Mouse (Mus musculus): Measurements from ENCODE around the gene Tgm7. TPM values are rescaled to one million over a fixed set of nuclear protein-coding genes. Genes with fewer than 3 reads are reported as not detected.

The Tgm7 gene
- polyA plus RNA-seq, 1 experiment, result 0.08 TPM

DNA sequence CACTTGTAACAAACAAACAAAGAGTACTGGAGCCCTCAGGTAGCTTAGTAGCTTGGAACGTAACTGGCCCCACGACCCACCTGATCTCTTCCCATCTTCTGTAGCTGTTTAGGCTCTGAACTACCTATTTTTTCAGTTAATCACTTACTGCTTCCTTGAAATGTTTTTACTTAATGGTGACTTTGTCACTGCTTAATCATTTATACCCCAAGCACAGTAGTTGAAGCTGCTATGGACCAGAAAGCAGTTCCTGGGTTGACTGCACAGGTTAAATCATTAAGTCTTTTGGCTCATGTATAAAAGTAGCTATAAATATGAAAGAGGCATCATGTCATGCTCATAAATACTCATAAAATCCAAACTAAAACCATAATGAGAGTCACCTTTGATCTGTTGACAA, 5.8 kb upstream of the Tgm7 start:
- WGBS, result 26% methylated on average over 2 of the region's 2 CpGs
- H3K36me3 ChIP-seq (ENCODE audit: control insufficient read depth, insufficient read depth, low read length), result no peaks in the 10 kb centered on the region
- TF ChIP-seq CTCF (conservative IDR thresholded peaks at IDR 0.05; ENCODE audit: insufficient read depth, insufficient read length, low read depth, low read length) (no peak), POLR2A (IDR thresholded peaks at IDR 0.05; ENCODE audit: low read depth, low read length) (no peak)
- DNase-seq, result peak; percentile 59
- H3K4me1 ChIP-seq (ENCODE audit: control insufficient read depth, insufficient read depth, low read length), result peaks cover 8% of the 10 kb centered on the region; the same call in 1 of the 2 replicates
- no peaks in the 10 kb centered on the region for H3K27me3 ChIP-seq (replicated peaks; ENCODE audit: control insufficient read depth, insufficient read depth, low read length)
- H3K27ac ChIP-seq (ENCODE audit: insufficient read depth, low read depth, low read length), result peak overlapping the region; percentile 5; the same call in 1 of the 2 replicates
- no peak overlapping the region for H3K4me3 ChIP-seq (ENCODE audit: insufficient read depth, low read depth, low read length)

DNA sequence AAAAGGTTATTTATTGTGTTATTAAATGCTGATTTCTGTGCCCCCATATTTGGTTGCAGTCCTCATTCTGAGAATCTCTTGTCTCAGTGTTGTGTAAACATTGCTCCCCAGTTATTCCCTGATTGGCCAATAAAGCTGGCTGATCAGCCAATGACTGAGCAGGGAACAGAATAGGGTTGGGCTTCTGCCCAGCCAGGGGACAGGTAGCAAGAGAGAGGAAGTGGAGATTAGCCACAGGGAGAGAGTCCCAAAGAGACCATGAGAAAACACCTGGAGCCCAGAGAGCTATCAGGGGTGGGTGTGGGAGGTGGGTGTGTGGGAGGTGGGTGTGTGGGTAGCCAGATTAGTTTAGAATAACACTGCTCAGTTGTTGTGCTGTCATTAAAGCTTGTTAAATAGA, 3.7 kb downstream of the Tgm7 start:
- Histone ChIP-seq H3K27me3 (replicated peaks; ENCODE audit: control insufficient read depth, insufficient read depth, low read length) (no peaks in the 10 kb centered on the region), H3K4me1 (ENCODE audit: control insufficient read depth, insufficient read depth, low read length) (no peaks in the 10 kb centered on the region; the same call in 1 of the 2 replicates), H3K36me3 (ENCODE audit: control insufficient read depth, insufficient read depth, low read length) (no peaks in the 10 kb centered on the region), H3K4me3 (ENCODE audit: insufficient read depth, low read depth, low read length) (no peak overlapping the region), H3K27ac (ENCODE audit: insufficient read depth, low read depth, low read length) (no peak overlapping the region)
- TF ChIP-seq POLR2A (IDR thresholded peaks at IDR 0.05; ENCODE audit: low read depth, low read length) (no peak), CTCF (conservative IDR thresholded peaks at IDR 0.05; ENCODE audit: insufficient read depth, insufficient read length, low read depth, low read length) (no peak)
- DNase-seq, result peak; percentile 12

DNA sequence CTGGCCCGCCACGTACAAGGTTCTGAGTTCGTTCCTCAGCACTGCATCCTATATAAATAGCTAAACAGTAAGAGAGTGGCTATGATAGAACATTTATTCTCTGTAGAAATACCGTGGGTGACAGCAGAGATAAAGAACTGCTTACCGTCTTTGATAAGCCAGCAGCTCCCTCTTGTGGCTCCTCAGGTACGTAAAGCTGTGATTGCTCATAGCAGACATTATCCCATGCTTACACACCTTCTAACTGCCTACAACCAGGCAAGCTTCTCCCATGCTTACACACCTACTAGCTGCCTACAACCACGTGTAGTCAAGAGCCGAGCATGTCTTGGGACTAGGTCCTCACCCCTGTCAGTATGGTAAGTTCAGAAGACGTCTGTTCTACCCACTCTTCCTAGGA, 7.5 kb downstream of the Tgm7 start:
- peak; percentile 77 for DNase-seq
- Histone ChIP-seq H3K27me3 (replicated peaks; ENCODE audit: control insufficient read depth, insufficient read depth, low read length) (no peaks in the 10 kb centered on the region), H3K4me3 (ENCODE audit: insufficient read depth, low read depth, low read length) (no peak overlapping the region), H3K4me1 (ENCODE audit: control insufficient read depth, insufficient read depth, low read length) (no peaks in the 10 kb centered on the region; the same call in 1 of the 2 replicates), H3K36me3 (ENCODE audit: control insufficient read depth, insufficient read depth, low read length) (no peaks in the 10 kb centered on the region), H3K27ac (ENCODE audit: insufficient read depth, low read depth, low read length) (no peak overlapping the region)
- TF ChIP-seq POLR2A (IDR thresholded peaks at IDR 0.05; ENCODE audit: low read depth, low read length) (no peak), CTCF (conservative IDR thresholded peaks at IDR 0.05; ENCODE audit: insufficient read depth, insufficient read length, low read depth, low read length) (peak; percentile 70)
- WGBS, result 13% methylated on average over 9 of the region's 9 CpGs

DNA sequence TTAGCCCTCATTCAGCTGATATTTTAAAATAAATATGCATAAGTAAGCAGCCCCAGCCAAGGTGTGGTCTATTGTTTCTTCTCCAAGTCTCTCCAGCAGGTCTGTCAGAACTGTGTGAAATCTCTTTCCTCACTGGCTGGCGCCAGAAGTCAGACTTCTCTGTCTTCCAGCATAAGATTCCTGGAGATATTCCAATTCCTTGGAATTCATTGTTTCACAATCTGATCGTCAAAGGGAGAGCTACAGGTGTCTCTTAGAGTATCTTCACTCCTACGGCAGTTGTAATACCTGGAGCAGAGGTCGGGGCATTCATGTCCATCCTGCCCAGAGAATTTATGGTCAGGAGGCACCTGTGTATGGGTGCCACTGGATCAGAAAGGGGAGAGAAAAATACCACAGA, 19.8 kb downstream of the Tgm7 start:
- no peaks in the 10 kb centered on the region for H3K4me1 ChIP-seq (ENCODE audit: control insufficient read depth, insufficient read depth, low read length)
- no peak overlapping the region for H3K27ac ChIP-seq (ENCODE audit: insufficient read depth, low read depth, low read length)
- H3K27me3 ChIP-seq (replicated peaks; ENCODE audit: control insufficient read depth, insufficient read depth, low read length), result no peaks in the 10 kb centered on the region
- TF ChIP-seq POLR2A (IDR thresholded peaks at IDR 0.05; ENCODE audit: low read depth, low read length) (no peak), CTCF (conservative IDR thresholded peaks at IDR 0.05; ENCODE audit: insufficient read depth, insufficient read length, low read depth, low read length) (no peak)
- H3K36me3 ChIP-seq (ENCODE audit: control insufficient read depth, insufficient read depth, low read length), result no peaks in the 10 kb centered on the region
- H3K4me3 ChIP-seq (ENCODE audit: insufficient read depth, low read depth, low read length), result no peak overlapping the region
- WGBS, result 72% methylated on average over 4 of the region's 4 CpGs
- no peak for DNase-seq

DNA sequence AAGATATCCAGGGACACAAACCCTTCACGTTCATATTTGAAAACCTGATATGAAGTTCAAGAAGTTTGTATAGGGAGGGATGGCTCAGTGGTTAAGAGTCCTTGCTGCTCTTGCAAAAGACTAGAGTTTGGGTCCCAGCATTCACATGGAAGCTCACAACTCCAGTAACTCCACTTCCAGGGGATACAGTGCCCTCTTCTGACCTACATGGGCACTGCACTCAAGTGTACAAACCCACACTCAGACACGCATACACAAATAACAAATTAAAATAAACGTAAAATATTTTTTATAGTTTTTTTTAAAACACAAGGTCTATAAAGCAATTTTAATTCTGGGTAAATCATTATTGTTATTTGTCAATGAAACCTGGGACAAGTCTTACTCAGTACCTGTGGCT, 21.1 kb downstream of the Tgm7 start:
- no peak for TF ChIP-seq POLR2A (IDR thresholded peaks at IDR 0.05; ENCODE audit: low read depth, low read length)
- no peak for TF ChIP-seq CTCF (conservative IDR thresholded peaks at IDR 0.05; ENCODE audit: insufficient read depth, insufficient read length, low read depth, low read length)
- no peaks in the 10 kb centered on the region for H3K4me1 ChIP-seq (ENCODE audit: control insufficient read depth, insufficient read depth, low read length)
- no peaks in the 10 kb centered on the region for H3K36me3 ChIP-seq (ENCODE audit: control insufficient read depth, insufficient read depth, low read length)
- no peaks in the 10 kb centered on the region for H3K27me3 ChIP-seq (replicated peaks; ENCODE audit: control insufficient read depth, insufficient read depth, low read length)
- no peak for DNase-seq
- H3K27ac ChIP-seq (ENCODE audit: insufficient read depth, low read depth, low read length), result no peak overlapping the region
- 95% methylated on average over 3 of the region's 3 CpGs for WGBS
- no peak overlapping the region for H3K4me3 ChIP-seq (ENCODE audit: insufficient read depth, low read depth, low read length)

DNA sequence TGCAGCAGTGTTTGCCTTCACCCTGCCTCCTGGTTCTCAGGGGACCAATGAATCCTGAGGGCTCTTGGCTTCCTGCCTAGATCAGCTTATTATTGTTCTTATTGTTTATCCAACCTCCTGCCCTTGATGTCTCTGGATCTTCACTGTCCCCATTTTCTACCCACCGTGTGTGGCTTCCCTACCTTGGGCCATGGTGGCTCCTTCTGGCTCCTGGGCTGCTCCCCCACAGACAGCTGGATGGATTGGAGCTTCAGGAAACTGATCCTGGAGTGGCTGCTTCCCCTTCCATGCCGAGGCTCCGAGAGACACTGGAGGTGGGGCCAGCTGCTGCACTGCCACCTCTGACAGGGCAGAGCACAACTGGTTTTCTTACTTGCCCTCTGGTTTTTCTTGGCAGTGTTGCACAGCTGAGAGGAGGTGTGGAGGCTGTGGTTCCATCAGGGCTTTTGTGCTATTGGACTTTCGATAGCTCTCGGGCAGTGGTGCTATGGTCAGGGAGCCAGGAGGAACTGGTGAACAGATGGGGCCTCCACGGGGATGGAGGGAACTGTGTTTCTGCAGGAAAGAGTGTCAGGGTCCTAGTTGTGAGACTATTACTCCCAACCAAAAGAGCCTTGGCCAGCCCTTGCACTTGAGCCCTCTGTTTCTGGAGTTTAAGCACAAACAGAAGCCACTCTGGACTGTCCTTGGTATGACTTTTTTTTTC, 24.0 kb downstream of the Tgm7 start, which contains the start of gene Tgm5:
Gene Tgm5, minus strand, starts transcription at position 362 of the 706 bp plus-strand sequence.
- Histone ChIP-seq H3K27me3 (replicated peaks; ENCODE audit: control insufficient read depth, insufficient read depth, low read length) (no peaks in the 10 kb centered on the region), H3K4me3 (ENCODE audit: insufficient read depth, low read depth, low read length) (no peak within 1 kb of the TSS), H3K36me3 (ENCODE audit: control insufficient read depth, insufficient read depth, low read length) (no peaks in the 10 kb centered on the region), H3K4me1 (ENCODE audit: control insufficient read depth, insufficient read depth, low read length) (no peaks in the 10 kb centered on the region), H3K27ac (ENCODE audit: insufficient read depth, low read depth, low read length) (no peak within 1 kb of the TSS)
- 22% methylated on average over 6 of the region's 6 CpGs for WGBS
- DNase-seq, result peak; percentile 42
- no peak for TF ChIP-seq CTCF (conservative IDR thresholded peaks at IDR 0.05; ENCODE audit: insufficient read depth, insufficient read length, low read depth, low read length)
- TF ChIP-seq POLR2A (IDR thresholded peaks at IDR 0.05; ENCODE audit: low read depth, low read length), result no peak

DNA sequence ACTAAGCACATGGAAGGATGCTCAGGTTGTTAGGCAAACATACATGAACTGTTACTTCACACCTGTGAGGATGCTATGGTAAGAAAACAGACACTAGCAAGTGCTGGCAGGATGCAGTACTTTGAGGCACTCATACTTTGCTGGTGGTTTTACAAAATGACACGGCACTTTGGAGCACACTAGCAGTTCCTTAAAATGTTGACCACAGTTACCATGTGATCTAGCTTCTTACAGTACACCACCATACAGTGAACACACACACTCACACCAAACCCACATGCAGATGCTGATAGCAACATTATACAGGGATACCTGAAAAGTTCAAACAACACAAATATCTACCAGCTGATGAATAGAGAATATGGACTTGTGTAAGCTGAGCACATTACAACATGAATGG, 27.0 kb downstream of the Tgm7 start:
- H3K36me3 ChIP-seq (ENCODE audit: control insufficient read depth, insufficient read depth, low read length), result no peaks in the 10 kb centered on the region
- no peak overlapping the region for H3K27ac ChIP-seq (ENCODE audit: insufficient read depth, low read depth, low read length)
- no peak overlapping the region for H3K4me3 ChIP-seq (ENCODE audit: insufficient read depth, low read depth, low read length)
- H3K4me1 ChIP-seq (ENCODE audit: control insufficient read depth, insufficient read depth, low read length), result no peaks in the 10 kb centered on the region
- WGBS, result 86% methylated on average over 1 of the region's 1 CpGs
- TF ChIP-seq CTCF (conservative IDR thresholded peaks at IDR 0.05; ENCODE audit: insufficient read depth, insufficient read length, low read depth, low read length) (no peak), POLR2A (IDR thresholded peaks at IDR 0.05; ENCODE audit: low read depth, low read length) (no peak)
- H3K27me3 ChIP-seq (replicated peaks; ENCODE audit: control insufficient read depth, insufficient read depth, low read length), result no peaks in the 10 kb centered on the region
- no peak for DNase-seq
